Mouse (Mus musculus) small intestine, adult 2 months (tissue): Measurements from ENCODE around the gene Gap43. TPM values are rescaled to one million over a fixed set of nuclear protein-coding genes. Genes with fewer than 3 reads are reported as not detected.

Source experiments
- H3K27ac ChIP-seq: fragments of 200-500 bp; 2 replicates; pipeline ENCODE4 v1.5.1; 2012; ENCODE audit warnings: low read depth, low read length, control low read depth, inconsistent platforms; ENCODE audit not compliant: insufficient read depth
- H3K27me3 ChIP-seq: fragments of 200-500 bp; 2 replicates; pipeline ENCODE4 v1.6.1; 2012; ENCODE audit warnings: mild to moderate bottlenecking, moderate library complexity, low read length, inconsistent platforms; ENCODE audit not compliant: control insufficient read depth, insufficient read depth
- H3K36me3 ChIP-seq: fragments of 200-500 bp; 2 replicates; pipeline ENCODE4 v1.6.1; 2012; ENCODE audit warnings: mild to moderate bottlenecking, low read length, control low read depth, inconsistent platforms; ENCODE audit not compliant: control insufficient read depth, insufficient read depth
- H3K4me1 ChIP-seq: fragments of 200-500 bp; 2 replicates; pipeline ENCODE4 v1.6.1; 2012; ENCODE audit warnings: low read length, inconsistent platforms, mixed read lengths; ENCODE audit not compliant: control insufficient read depth, insufficient read depth, insufficient read length
- H3K4me3 ChIP-seq: fragments of 200-500 bp; 2 replicates; pipeline ENCODE4 v1.5.1; 2012; ENCODE audit warnings: low read depth, mild to moderate bottlenecking, control low read depth, inconsistent platforms, low read length, moderate library complexity
- CTCF ChIP-seq: fragments of 200-500 bp; IDR thresholded peaks from 2 replicates; pipeline ENCODE4 v1.5.1; 2012; ENCODE audit warnings: low read depth, mild to moderate bottlenecking, control low read depth, inconsistent platforms, low read length, moderate library complexity, mixed read lengths; ENCODE audit not compliant: insufficient replicate concordance, insufficient read length; ENCODE audit errors: extremely low read depth
- POLR2A ChIP-seq: fragments of 200-500 bp; IDR thresholded peaks from 2 replicates; pipeline ENCODE4 v1.6.1; 2012; ENCODE audit warnings: low read depth, mild to moderate bottlenecking, control low read depth, inconsistent platforms, low read length, moderate library complexity
- WGBS: fragments of 180-500 bp; shearing (Covaris S2); methylation state at CpG from one replicate; pipeline ENCODE4 v1.1.7; 2018; 5-methylcytosine and 5-hydroxymethylcytosine counted together
- polyA plus RNA-seq: library from polyadenylated mRNA; depleted of rRNA; stranded (reverse); fragments of >200 nt; gene quantifications from 2 replicates; pipeline ENCODE4 v1.2.3, GENCODE M21; 2012

Gene Gap43
- polyA plus RNA-seq, 1 experiment: 0.65 TPM

DNA sequence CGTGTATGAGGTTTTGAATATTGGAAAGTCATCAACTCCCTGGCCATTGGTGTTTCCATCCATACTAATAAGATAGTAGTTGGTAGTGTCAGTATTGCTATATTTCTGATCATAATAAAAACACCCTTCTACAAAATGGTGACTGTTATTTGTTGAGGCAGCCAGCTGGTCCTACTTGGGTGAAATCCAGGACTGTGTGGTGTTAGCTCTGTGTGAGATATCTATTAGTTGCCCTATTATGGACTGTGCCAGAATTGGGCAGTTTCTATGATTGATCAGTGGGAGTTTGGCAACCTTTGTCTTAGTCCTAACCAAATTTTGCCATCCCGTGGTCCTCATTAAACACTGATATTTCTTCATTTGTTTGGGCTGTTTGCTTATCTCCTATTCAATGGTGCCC is 14.3 kb downstream of the Gap43 start:
- 40% methylated on average over 2 of the region's 2 CpGs for WGBS
- Histone ChIP-seq H3K4me1 (no peaks in the 10 kb centered on the region), H3K4me3 (no peak overlapping the region), H3K36me3 (no peaks in the 10 kb centered on the region), H3K27ac (no peak overlapping the region), H3K27me3 (no peaks in the 10 kb centered on the region)
- TF ChIP-seq CTCF (no peak), POLR2A (no peak)

DNA sequence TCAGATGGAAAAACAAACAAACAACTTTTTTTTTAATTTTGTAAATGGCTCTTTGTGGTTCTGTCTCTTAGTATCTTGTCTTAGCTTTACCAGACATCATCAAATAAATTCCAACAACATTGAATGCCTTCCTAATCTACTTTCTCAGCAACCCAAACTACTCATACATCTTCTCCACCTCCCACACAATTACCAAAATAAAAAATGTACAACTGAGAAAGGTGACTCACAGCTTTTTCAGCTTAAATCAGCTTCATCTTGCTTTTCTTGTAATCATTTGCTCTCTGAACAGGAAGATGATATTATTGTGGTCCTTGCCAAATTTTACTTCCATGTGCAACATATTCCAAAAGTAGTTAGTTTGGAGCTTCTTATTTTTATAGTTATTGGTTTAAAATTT is 14.9 kb downstream of the Gap43 start:
- no peaks in the 10 kb centered on the region for H3K36me3 ChIP-seq
- H3K4me3 ChIP-seq: no peak overlapping the region
- TF ChIP-seq CTCF: no peak
- TF ChIP-seq POLR2A: no peak
- H3K4me1 ChIP-seq: no peaks in the 10 kb centered on the region
- H3K27me3 ChIP-seq: no peaks in the 10 kb centered on the region
- no peak overlapping the region for H3K27ac ChIP-seq

DNA sequence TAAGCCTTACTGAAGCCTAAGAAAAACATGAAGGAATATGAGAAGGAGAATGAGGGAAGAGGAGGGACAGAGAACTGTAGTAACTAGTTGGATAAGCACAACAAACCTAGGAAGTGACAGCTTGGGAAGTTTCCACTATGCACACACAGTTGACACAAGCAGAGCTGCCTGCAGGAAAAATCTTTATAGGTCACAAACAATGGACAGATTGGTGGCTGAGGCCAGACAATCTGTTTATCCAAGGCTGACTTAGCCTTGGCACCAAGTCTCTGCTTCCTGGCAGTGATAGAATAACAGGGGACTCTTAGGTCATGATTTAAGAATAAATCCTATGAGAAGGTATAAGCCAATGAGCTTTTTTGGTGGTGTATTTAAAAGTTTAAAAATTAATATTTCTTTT is 20.6 kb downstream of the Gap43 start:
- Histone ChIP-seq H3K36me3 (no peaks in the 10 kb centered on the region), H3K27me3 (no peaks in the 10 kb centered on the region), H3K4me1 (no peaks in the 10 kb centered on the region), H3K27ac (no peak overlapping the region), H3K4me3 (no peak overlapping the region)
- TF ChIP-seq CTCF (no peak), POLR2A (no peak)

GRCm38 (mm10) chr16:42319365-42319764 is 21.1 kb downstream of the Gap43 start:
- 73% methylated on average over 5 of the region's 5 CpGs for WGBS
- Histone ChIP-seq H3K27me3 (no peaks in the 10 kb centered on the region), H3K4me1 (no peaks in the 10 kb centered on the region), H3K36me3 (no peaks in the 10 kb centered on the region), H3K27ac (no peak overlapping the region), H3K4me3 (no peak overlapping the region)
- TF ChIP-seq CTCF (no peak), POLR2A (no peak)

GRCm38 (mm10) chr16:42312125-42312524 is 28.3 kb downstream of the Gap43 start:
- H3K27ac ChIP-seq: no peak overlapping the region
- no peaks in the 10 kb centered on the region for H3K4me1 ChIP-seq
- H3K27me3 ChIP-seq: no peaks in the 10 kb centered on the region; the same call in 1 of the 2 replicates
- TF ChIP-seq POLR2A (no peak), CTCF (no peak)
- no peak overlapping the region for H3K4me3 ChIP-seq
- H3K36me3 ChIP-seq: no peaks in the 10 kb centered on the region
- 84% methylated on average over 1 of the region's 1 CpGs for WGBS

GRCm38 (mm10) chr16:42308761-42309160 is 31.7 kb downstream of the Gap43 start:
- WGBS: 90% methylated on average over 1 of the region's 1 CpGs
- no peak overlapping the region for H3K27ac ChIP-seq
- no peaks in the 10 kb centered on the region for H3K4me1 ChIP-seq
- no peak overlapping the region for H3K4me3 ChIP-seq
- H3K36me3 ChIP-seq: no peaks in the 10 kb centered on the region
- no peaks in the 10 kb centered on the region; the same call in 1 of the 2 replicates for H3K27me3 ChIP-seq
- no peak for TF ChIP-seq POLR2A
- TF ChIP-seq CTCF: no peak

- peak overlapping the region; percentile 4; the same call in 1 of the 2 replicates for H3K4me3 ChIP-seq
These were observed 34.3 kb downstream of the Gap43 start for GRCm38 (mm10) chr16:42305934-42306701.

More at GRCm38 (mm10) chr16:42305934-42306701, 34.3 kb downstream of the Gap43 start:
- Histone ChIP-seq H3K36me3 (no peaks in the 10 kb centered on the region), H3K27me3 (no peaks in the 10 kb centered on the region; the same call in 1 of the 2 replicates), H3K27ac (no peak overlapping the region), H3K4me1 (no peaks in the 10 kb centered on the region)
- WGBS: 9% methylated on average over 14 of the region's 14 CpGs
- TF ChIP-seq POLR2A (no peak), CTCF (no peak)
